Mouse (Mus musculus): ENCODE results near the gene Maoa. TPM values are rescaled to one million over a fixed set of nuclear protein-coding genes. Genes with fewer than 3 reads are reported as not detected.

The Maoa gene
- 13.7 and 14.4 TPM in 2 replicates for polyA plus RNA-seq (2015; fragmentation: Nextera tagmentation; extraction: Ambion mirVana)

- WGBS, result 18% methylated on average over 33 of the region's 33 CpGs
- Histone ChIP-seq H3K36me3 (no peaks in the 10 kb centered on the region), H3K27ac (replicated peaks) (peak within 1 kb of the TSS; percentile 90)
These were observed at the start of gene Maoa for GRCm38 (mm10) chrX:16619034-16619929. Gene Maoa, plus strand, starts transcription at chrX:16619698.

GRCm38 (mm10) chrX:16618225-16619033, 1.1 kb upstream of the Maoa start:
- peak overlapping the region; percentile 64 for H3K9ac ChIP-seq (replicated peaks)
- no peaks in the 10 kb centered on the region for H3K36me3 ChIP-seq
- peak overlapping the region; percentile 55 for H3K4me3 ChIP-seq
- H3K27me3 ChIP-seq, result no peaks in the 10 kb centered on the region
- peak overlapping the region; percentile 90 for H3K27ac ChIP-seq (replicated peaks)
- no peaks in the 10 kb centered on the region for H3K4me1 ChIP-seq
- H3K4me2 ChIP-seq (replicated peaks), result peak overlapping the region; percentile 71
- whole genome bisulfite sequencing, result 15% methylated on average over 58 of the region's 60 CpGs
- peak; percentile 96 for ATAC-seq (replicated peaks)
- no peaks in the 10 kb centered on the region for H3K9me3 ChIP-seq

More at GRCm38 (mm10) chrX:16619034-16619929, at the start of gene Maoa:
- H3K4me3 ChIP-seq, result peak within 1 kb of the TSS; percentile 55
- no peaks in the 10 kb centered on the region for H3K27me3 ChIP-seq
- H3K9ac ChIP-seq (replicated peaks), result peak within 1 kb of the TSS; percentile 64
- H3K4me1 ChIP-seq, result no peaks in the 10 kb centered on the region
- ATAC-seq (replicated peaks), result peak; percentile 91
- no peaks in the 10 kb centered on the region for H3K9me3 ChIP-seq
- peak within 1 kb of the TSS; percentile 71 for H3K4me2 ChIP-seq (replicated peaks)

- ATAC-seq (replicated peaks), result no peak
- H3K9me3 ChIP-seq, result no peaks in the 10 kb centered on the region
- H3K9ac ChIP-seq (replicated peaks), result no peak overlapping the region
- no peaks in the 10 kb centered on the region for H3K27me3 ChIP-seq
- H3K27ac ChIP-seq (replicated peaks), result no peak overlapping the region
- H3K4me1 ChIP-seq, result no peaks in the 10 kb centered on the region
- no peak overlapping the region for H3K4me3 ChIP-seq
- no peak overlapping the region for H3K4me2 ChIP-seq (replicated peaks)
- WGBS, result 87% methylated on average over 2 of the region's 2 CpGs
- no peaks in the 10 kb centered on the region for H3K36me3 ChIP-seq
These were observed 37.0 kb downstream of the Maoa start for GRCm38 (mm10) chrX:16656511-16656910.

GRCm38 (mm10) chrX:16706094-16706493, 86.6 kb downstream of the Maoa start:
- no peaks in the 10 kb centered on the region for H3K27me3 ChIP-seq
- WGBS, result 81% methylated on average over 1 of the region's 1 CpGs
- ATAC-seq (replicated peaks), result no peak
- H3K36me3 ChIP-seq, result no peaks in the 10 kb centered on the region
- H3K4me1 ChIP-seq, result no peaks in the 10 kb centered on the region
- H3K9me3 ChIP-seq, result no peaks in the 10 kb centered on the region
- no peak overlapping the region for H3K4me3 ChIP-seq
- no peak overlapping the region for H3K27ac ChIP-seq (replicated peaks)
- no peak overlapping the region for H3K9ac ChIP-seq (replicated peaks)
- no peak overlapping the region for H3K4me2 ChIP-seq (replicated peaks)

- WGBS, result 81% methylated on average over 1 of the region's 1 CpGs
- no peaks in the 10 kb centered on the region for H3K9me3 ChIP-seq
- no peaks in the 10 kb centered on the region for H3K36me3 ChIP-seq
- H3K4me2 ChIP-seq (replicated peaks), result no peak overlapping the region
- no peak overlapping the region for H3K4me3 ChIP-seq
- H3K27ac ChIP-seq (replicated peaks), result no peak overlapping the region
- ATAC-seq (replicated peaks), result no peak
- H3K4me1 ChIP-seq, result no peaks in the 10 kb centered on the region
- no peak overlapping the region for H3K9ac ChIP-seq (replicated peaks)
- no peaks in the 10 kb centered on the region for H3K27me3 ChIP-seq
These were observed 94.5 kb downstream of the Maoa start for GRCm38 (mm10) chrX:16714033-16714432.

Other genes starting within 250 kb of the Maoa start
- gene Cypt1, start 96.8 kb upstream of the Maoa start, polyA plus RNA-seq (2015; fragmentation: Nextera tagmentation; extraction: Ambion mirVana), result not detected in 2 replicates
- 2.1 and 2.8 TPM in 2 replicates for gene Maob, start 197.7 kb downstream of the Maoa start, polyA plus RNA-seq (2015; fragmentation: Nextera tagmentation; extraction: Ambion mirVana)

Measured in forebrain, embryonic 15.5 days (tissue).